Mouse (Mus musculus) G1E (cell line): ENCODE data around the gene Tarbp1.

Source experiments
- CTCF ChIP-seq: IDR thresholded peaks from 2 replicates; pipeline ENCODE4 v1.5.1; 2012; ENCODE audit warnings: low read depth, low read length, inconsistent platforms, mixed read lengths
- GATA1 ChIP-seq: IDR thresholded peaks from 2 replicates; pipeline ENCODE4 v1.6.1; 2012; ENCODE audit warnings: borderline replicate concordance, low read length, inconsistent platforms, mixed read lengths
- TAL1 ChIP-seq: conservative IDR thresholded peaks from 2 replicates; pipeline ENCODE4 v1.6.1; 2012; ENCODE audit warnings: low read depth, low read length, inconsistent platforms, mixed read lengths

DNA sequence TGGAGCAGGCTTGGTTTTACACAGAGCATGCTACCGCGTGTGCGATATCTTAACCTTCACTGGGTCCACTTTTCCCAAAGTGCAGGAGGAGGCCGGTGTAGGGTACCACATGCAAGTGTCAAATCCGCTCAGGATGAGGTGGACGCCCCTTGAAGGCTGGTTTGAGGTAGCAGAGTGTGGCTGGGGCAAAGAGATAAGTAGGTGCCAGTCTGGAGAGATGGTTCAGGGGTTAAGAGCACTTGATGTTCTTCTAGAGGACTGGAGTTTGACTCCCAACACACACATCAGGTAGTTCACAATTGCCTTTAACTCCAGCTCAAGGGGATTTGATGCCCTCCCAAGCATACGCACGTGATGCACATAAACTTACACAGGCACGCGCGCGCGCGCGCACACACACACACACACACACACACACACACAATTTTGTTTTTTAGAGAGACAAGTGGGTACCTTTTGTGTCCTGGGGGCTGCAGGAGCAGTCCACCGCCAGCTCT, 1.0 kb downstream of the Tarbp1 start:
- no peak for TF ChIP-seq GATA1
- TF ChIP-seq CTCF: no peak
- no peak for TF ChIP-seq TAL1
